Mouse (Mus musculus) liver, embryonic 14.5 days (tissue): Measurements from ENCODE around the gene Ltb.

Source experiments
- CTCF ChIP-seq: IDR thresholded peaks from 2 replicates; pipeline ENCODE4 v1.5.1; 2016; ENCODE audit warnings: antibody characterized with exemption, low read depth, control low read depth
- EP300 ChIP-seq: IDR thresholded peaks from 2 replicates; pipeline ENCODE4 v1.6.1; 2016; ENCODE audit warnings: antibody characterized with exemption, low read depth

- TF ChIP-seq CTCF: no peak
- TF ChIP-seq EP300: no peak
These were observed 32.8 kb upstream of the Ltb start for GRCm38 (mm10) chr17:35161421-35161820.
